Mouse (Mus musculus) kidney, postnatal 36 days (tissue): ENCODE results near the gene Nr1d1.
"Not testable (repeated sequence)": the region's sequence is repeated elsewhere in the genome, so short reads cannot be mapped to it uniquely, and the experiment has no call there.

ENCODE experiments used
- DNase-seq, 2 experiments: peaks; one replicate each; pipeline ENCODE4 v3.0.0; 2021 to 2022; ENCODE audit warnings: mixed read lengths in 2 of 2

The Nr1d1 gene

GRCm38 (mm10) chr11:98750351-98751201 lies 24.6 kb downstream of the Nr1d1 start:
- peak; percentile 87 to 91 for DNase-seq

GRCm38 (mm10) chr11:98749716-98750115 lies 25.4 kb downstream of the Nr1d1 start:
- peak in 1 of 2 experiments; percentile 43 for DNase-seq

- DNase-seq: peak in 1 of 2 experiments; percentile 41
Measured at GRCm38 (mm10) chr11:98748506-98749416, 26.4 kb downstream of the Nr1d1 start.

- no peak for DNase-seq
Measured at GRCm38 (mm10) chr11:98747804-98748505, 27.2 kb downstream of the Nr1d1 start.

- DNase-seq: peak; percentile 90 to 92
Measured at GRCm38 (mm10) chr11:98746855-98747693, 28.1 kb downstream of the Nr1d1 start.

GRCm38 (mm10) chr11:98745932-98746853 lies 28.9 kb downstream of the Nr1d1 start:
- DNase-seq: peak in 1 of 2 experiments; percentile 47

- DNase-seq: peak in 1 of 2 experiments; percentile 59
Measured at GRCm38 (mm10) chr11:98744456-98745019, 30.6 kb downstream of the Nr1d1 start.

GRCm38 (mm10) chr11:98743655-98744345 lies 31.3 kb downstream of the Nr1d1 start:
- peak; percentile 84 for DNase-seq

- peak in 1 of 2 experiments; percentile 55 for DNase-seq
Measured at GRCm38 (mm10) chr11:98742397-98743291, 32.5 kb downstream of the Nr1d1 start.

GRCm38 (mm10) chr11:98741622-98742396 lies 33.3 kb downstream of the Nr1d1 start:
- peak; percentile 78 to 94 for DNase-seq

GRCm38 (mm10) chr11:98741051-98741620 lies 34.0 kb downstream of the Nr1d1 start:
- no peak for DNase-seq

- peak; percentile 62 to 72 for DNase-seq
Measured at GRCm38 (mm10) chr11:98740393-98741050, 34.6 kb downstream of the Nr1d1 start, which contains the start of gene Thra. Gene Thra (plus strand): TSS chr11:98740638.

GRCm38 (mm10) chr11:98740026-98740392 lies 35.1 kb downstream of the Nr1d1 start:
- no peak for DNase-seq

- DNase-seq: no peak
Measured at GRCm38 (mm10) chr11:98738925-98739324, 36.2 kb downstream of the Nr1d1 start.

GRCm38 (mm10) chr11:98738428-98738911 lies 36.7 kb downstream of the Nr1d1 start:
- no peak for DNase-seq

- DNase-seq: not testable (repeated sequence)
Measured at GRCm38 (mm10) chr11:98737220-98737619, 37.9 kb downstream of the Nr1d1 start.

GRCm38 (mm10) chr11:98736176-98736575 lies 39.0 kb downstream of the Nr1d1 start:
- DNase-seq: no peak
